Mouse (Mus musculus) neural tube, embryonic 15.5 days (tissue): ENCODE measurements around the gene Fat1. TPM values are rescaled to one million over a fixed set of nuclear protein-coding genes. Genes with fewer than 3 reads are reported as not detected.

Experiments used
- ATAC-seq: fragments of 200-750 bp; cut with Nextera tagmentation; 2 replicates; pipeline ENCODE4 v1.8.0; 2017; ENCODE audit warnings: mild to moderate bottlenecking, moderate TSS enrichment, moderate library complexity; ENCODE audit not compliant: low FRiP score
- H3K27ac ChIP-seq: fragments of 300-500 bp; sonication (generic); replicated peaks from 2 replicates; pipeline ENCODE4 v1.5.1; 2015; ENCODE audit warnings: mild to moderate bottlenecking, inconsistent platforms
- H3K27me3 ChIP-seq: fragments of 300-500 bp; sonication (generic); replicated peaks from 2 replicates; pipeline ENCODE4 v1.6.1; 2015; ENCODE audit warnings: inconsistent platforms
- H3K36me3 ChIP-seq: fragments of 300-500 bp; sonication (generic); 2 replicates; pipeline ENCODE4 v1.6.1; 2015; ENCODE audit warnings: inconsistent platforms
- H3K4me1 ChIP-seq: fragments of 300-500 bp; sonication (generic); 2 replicates; pipeline ENCODE4 v1.6.1; 2015; ENCODE audit warnings: inconsistent platforms
- H3K4me2 ChIP-seq: fragments of 300-500 bp; sonication (generic); 2 replicates; pipeline ENCODE4 v1.6.1; 2015; ENCODE audit warnings: inconsistent platforms, mild to moderate bottlenecking, moderate library complexity
- H3K4me3 ChIP-seq: fragments of 300-500 bp; sonication (generic); replicated peaks from 2 replicates; pipeline ENCODE4 v1.5.1; 2015; ENCODE audit warnings: mild to moderate bottlenecking, inconsistent platforms
- H3K9ac ChIP-seq: fragments of 300-500 bp; sonication (generic); replicated peaks from 2 replicates; pipeline ENCODE4 v1.6.1; 2015; ENCODE audit warnings: mild to moderate bottlenecking, inconsistent platforms
- H3K9me3 ChIP-seq: fragments of 300-500 bp; sonication (generic); replicated peaks from 2 replicates; pipeline ENCODE4 v1.6.1; 2016; ENCODE audit warnings: inconsistent platforms
- WGBS: fragments of 180-500 bp; shearing (Covaris S2); methylation state at CpG from one replicate; pipeline ENCODE4 v1.1.7; 2015; ENCODE audit warnings: mixed read lengths; 5-methylcytosine and 5-hydroxymethylcytosine counted together
- polyA plus RNA-seq: library from polyadenylated mRNA; unstranded; fragments of >200 nt; fragmentation: Nextera tagmentation; extraction: Ambion mirVana; gene quantifications from 2 replicates; pipeline ENCODE4 v1.2.1, GENCODE M21; 2015

Fat1 gene
- polyA plus RNA-seq, 1 experiment from 2014 or later: 12.5 TPM

DNA sequence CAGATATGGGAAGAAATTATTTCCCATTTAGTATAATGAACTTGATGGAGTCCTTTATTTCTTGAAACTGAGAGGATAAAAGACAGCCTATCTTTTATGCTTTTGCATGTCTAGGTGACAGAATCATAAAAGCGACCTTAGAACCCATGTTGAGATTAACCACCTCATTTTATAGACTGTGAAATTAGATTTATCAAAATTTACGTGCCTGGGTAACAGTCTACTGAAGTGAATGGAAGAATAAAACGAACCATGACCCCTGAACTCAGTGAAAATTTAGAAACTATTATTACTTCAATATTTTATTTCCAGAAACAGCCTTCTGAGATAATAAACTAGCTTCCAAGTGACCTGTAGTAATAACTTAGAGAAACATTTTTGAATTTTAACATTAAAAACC lies 158.4 kb downstream of the Fat1 start:
- Histone ChIP-seq H3K27me3 (no peaks in the 10 kb centered on the region), H3K9me3 (no peaks in the 10 kb centered on the region), H3K27ac (no peak overlapping the region), H3K36me3 (no peaks in the 10 kb centered on the region), H3K4me1 (no peaks in the 10 kb centered on the region), H3K4me2 (no peak overlapping the region), H3K4me3 (no peak overlapping the region), H3K9ac (no peak overlapping the region)
- ATAC-seq: no peak
- 55% methylated on average over 3 of the region's 3 CpGs for WGBS

Other genes with a start within 250 kb of the Fat1 start
- gene Mtnr1a, start 133.7 kb downstream of the Fat1 start, polyA plus RNA-seq: 0.33 and 0.55 TPM in 2 replicates